Mouse (Mus musculus): ENCODE results near the gene Ccnt1. TPM values are rescaled to one million over a fixed set of nuclear protein-coding genes. Genes with fewer than 3 reads are reported as not detected.

The Ccnt1 gene
- polyA plus RNA-seq, 1 experiment from 2014 or later, result 44.9 TPM

DNA sequence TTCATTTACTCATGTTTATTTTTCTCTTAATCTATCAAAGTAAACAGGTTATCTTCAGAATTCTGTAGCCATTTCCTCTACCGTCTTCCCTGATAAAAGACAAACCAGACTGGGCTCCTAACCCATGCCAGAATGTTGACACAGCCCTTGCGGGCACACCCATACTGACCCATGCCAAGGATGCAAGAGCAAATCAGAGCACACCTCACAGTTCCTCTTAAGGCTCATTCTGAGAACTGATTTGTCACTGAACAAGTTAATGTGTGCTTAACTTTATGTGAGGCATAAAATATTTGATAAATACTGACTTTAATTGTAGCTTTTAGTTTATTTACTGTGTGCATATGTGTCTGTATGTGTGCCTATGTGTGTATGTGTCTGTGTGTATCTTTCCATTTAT is 79.4 kb downstream of the Ccnt1 start:
- H3K27me3 ChIP-seq (ENCODE audit: control insufficient read depth, insufficient read depth, low read length), result no peaks in the 10 kb centered on the region
- H3K9me3 ChIP-seq (replicated peaks; ENCODE audit: control insufficient read depth, low read length), result no peaks in the 10 kb centered on the region
- no peak overlapping the region for H3K4me2 ChIP-seq (ENCODE audit: low read depth, low read length)
- no peaks in the 10 kb centered on the region for H3K4me1 ChIP-seq (ENCODE audit: control insufficient read depth, insufficient read depth, low read length)
- WGBS, result 47% methylated on average over 2 of the region's 2 CpGs
- ATAC-seq (ENCODE audit: insufficient read depth, low FRiP score), result peak; percentile 62; the same call in 1 of the 2 replicates
- H3K4me3 ChIP-seq (replicated peaks; ENCODE audit: low read length), result no peak overlapping the region
- no peak overlapping the region for H3K27ac ChIP-seq (ENCODE audit: low read length)
- no peak overlapping the region for H3K9ac ChIP-seq (ENCODE audit: low read length)
- no peaks in the 10 kb centered on the region for H3K36me3 ChIP-seq (ENCODE audit: control insufficient read depth, insufficient read depth, low read length)

Small RNA genes lying within 50 kb of the gene (microRNA-seq; reads per million reads assigned to microRNA genes)
- 0.83 reads per million for gene Mir1291

Other genes with a start within 250 kb of the Ccnt1 start
- not detected in 2 replicates for gene Olfr284, start 229.9 kb downstream of the Ccnt1 start, polyA plus RNA-seq (2015; fragmentation: Nextera tagmentation; extraction: Ambion mirVana)
- gene Olfr283, start 190.0 kb downstream of the Ccnt1 start, polyA plus RNA-seq (2015; fragmentation: Nextera tagmentation; extraction: Ambion mirVana), result not detected in 2 replicates
- gene Olfr282, start 139.7 kb downstream of the Ccnt1 start, polyA plus RNA-seq (2015; fragmentation: Nextera tagmentation; extraction: Ambion mirVana), result not detected in 2 replicates
- not detected in 2 replicates for gene Olfr281, start 118.3 kb downstream of the Ccnt1 start, polyA plus RNA-seq (2015; fragmentation: Nextera tagmentation; extraction: Ambion mirVana)
- not detected in 2 replicates for gene OR5BS1P, start 101.0 kb downstream of the Ccnt1 start, polyA plus RNA-seq (2015; fragmentation: Nextera tagmentation; extraction: Ambion mirVana)
- gene Lalba, start 88.2 kb downstream of the Ccnt1 start, polyA plus RNA-seq (2015; fragmentation: Nextera tagmentation; extraction: Ambion mirVana), result 0.25 TPM in 1 of 2 replicates, not detected in the other
- not detected in 2 replicates for gene Olfr279, start 78.5 kb downstream of the Ccnt1 start, polyA plus RNA-seq (2015; fragmentation: Nextera tagmentation; extraction: Ambion mirVana)
- 65.1 and 66.9 TPM in 2 replicates for gene Kansl2, start 36.7 kb downstream of the Ccnt1 start, polyA plus RNA-seq (2015; fragmentation: Nextera tagmentation; extraction: Ambion mirVana)
- 0.44 and 0.45 TPM in 2 replicates for gene 4930415O20Rik, start 81 bp upstream of the Ccnt1 start, polyA plus RNA-seq (2015; fragmentation: Nextera tagmentation; extraction: Ambion mirVana)
- 15.2 and 17.8 TPM in 2 replicates for gene Adcy6, start 39.2 kb upstream of the Ccnt1 start, polyA plus RNA-seq (2015; fragmentation: Nextera tagmentation; extraction: Ambion mirVana)
- 27.3 and 28.2 TPM in 2 replicates for gene Cacnb3, start 59.9 kb upstream of the Ccnt1 start, polyA plus RNA-seq (2015; fragmentation: Nextera tagmentation; extraction: Ambion mirVana)
- gene Ddx23, start 92.0 kb upstream of the Ccnt1 start, polyA plus RNA-seq (2015; fragmentation: Nextera tagmentation; extraction: Ambion mirVana), result 17.0 and 18.6 TPM in 2 replicates
- gene Rnd1, start 106.5 kb upstream of the Ccnt1 start, polyA plus RNA-seq (2015; fragmentation: Nextera tagmentation; extraction: Ambion mirVana), result 0.91 and 0.99 TPM in 2 replicates
- gene Ccdc65, start 137.3 kb upstream of the Ccnt1 start, polyA plus RNA-seq (2015; fragmentation: Nextera tagmentation; extraction: Ambion mirVana), result 1.5 and 1.7 TPM in 2 replicates
- 130 TPM in 2 replicates for gene Fkbp11, start 157.3 kb upstream of the Ccnt1 start, polyA plus RNA-seq (2015; fragmentation: Nextera tagmentation; extraction: Ambion mirVana)
- 38.0 and 38.9 TPM in 2 replicates for gene Arf3, start 192.3 kb upstream of the Ccnt1 start, polyA plus RNA-seq (2015; fragmentation: Nextera tagmentation; extraction: Ambion mirVana)
- gene Wnt10b, start 207.2 kb upstream of the Ccnt1 start, polyA plus RNA-seq (2015; fragmentation: Nextera tagmentation; extraction: Ambion mirVana), result 0.14 TPM in 1 of 2 replicates, not detected in the other
- gene Wnt1, start 218.9 kb upstream of the Ccnt1 start, polyA plus RNA-seq (2015; fragmentation: Nextera tagmentation; extraction: Ambion mirVana), result not detected in 2 replicates
- not detected in 2 replicates for gene Ddn, start 238.6 kb upstream of the Ccnt1 start, polyA plus RNA-seq (2015; fragmentation: Nextera tagmentation; extraction: Ambion mirVana)

All from stomach, embryonic 16.5 days (tissue).